Mouse (Mus musculus): ENCODE measurements around the gene Ctnnd2.

DNA sequence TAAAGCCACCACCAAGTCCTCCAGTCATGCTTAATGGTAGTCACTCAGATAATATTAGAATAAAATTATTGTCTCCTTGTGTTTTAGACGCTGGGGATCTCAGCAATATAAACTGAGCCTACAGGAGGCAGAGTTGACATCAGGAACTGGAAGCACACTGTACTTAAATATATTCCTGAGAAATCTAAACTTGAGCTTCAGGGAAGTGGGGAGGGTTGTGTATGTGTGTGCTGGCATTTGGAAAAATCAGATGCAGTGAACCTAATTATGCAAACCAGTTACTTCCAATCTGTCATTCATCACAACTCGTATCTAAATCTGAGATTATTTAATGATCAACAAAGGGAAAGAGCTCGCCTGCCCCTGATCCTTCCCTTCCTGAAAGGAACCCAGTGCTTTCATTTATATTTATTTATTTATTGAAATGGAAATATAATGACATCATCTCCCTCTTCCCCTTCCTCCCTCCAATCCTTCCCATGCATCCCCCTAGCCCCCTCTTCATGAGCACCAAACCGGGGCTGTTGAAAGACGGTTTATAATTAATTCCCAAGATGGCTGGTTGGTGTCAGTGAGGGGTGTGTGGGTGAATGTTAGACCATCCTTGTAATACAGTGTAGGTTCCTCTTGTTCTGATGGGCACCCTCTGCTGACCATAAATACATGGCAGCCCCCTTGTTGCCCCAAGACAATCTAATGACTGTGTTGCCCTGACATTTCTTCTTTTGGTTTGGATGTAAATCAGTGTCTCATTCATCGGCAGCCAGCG lies 495.6 kb downstream of the Ctnnd2 start:
- TF ChIP-seq CTCF (IDR thresholded peaks at IDR 0.05; ENCODE audit: low read depth) (no peak), EP300 (IDR thresholded peaks at IDR 0.05; ENCODE audit: low read depth) (no peak)

All from heart, postnatal 0 days (tissue).